Mouse (Mus musculus) heart, adult 2 months (tissue): ENCODE results near the gene Srsf9. TPM values are rescaled to one million over a fixed set of nuclear protein-coding genes. Genes with fewer than 3 reads are reported as not detected.
"Not testable (repeated sequence)": the region's sequence is repeated elsewhere in the genome, so short reads cannot be mapped to it uniquely, and the experiment has no call there.

Experiments used
- DNase-seq, 2 experiments: peaks; one replicate each; pipeline ENCODE4 v3.0.0; 2021
- H3K27ac ChIP-seq: fragments of 200-600 bp; 2 replicates; pipeline ENCODE4 v1.8.1; 2022
- H3K27me3 ChIP-seq: fragments of 200-500 bp; 2 replicates; pipeline ENCODE4 v1.6.1; 2012; ENCODE audit warnings: mild to moderate bottlenecking, low read length, inconsistent platforms, mixed read lengths; ENCODE audit not compliant: control insufficient read depth, insufficient read depth
- H3K36me3 ChIP-seq: fragments of 200-500 bp; 2 replicates; pipeline ENCODE4 v1.6.1; 2012; ENCODE audit warnings: low read length, inconsistent platforms; ENCODE audit not compliant: control insufficient read depth, insufficient read depth
- H3K4me1 ChIP-seq: fragments of 200-500 bp; 2 replicates; pipeline ENCODE4 v1.6.1; 2011; ENCODE audit warnings: low read length; ENCODE audit not compliant: control insufficient read depth, insufficient read depth
- H3K4me3 ChIP-seq: fragments of 200-600 bp; 2 replicates; pipeline ENCODE4 v1.8.1; 2022
- H3K79me2 ChIP-seq: fragments of 200-500 bp; replicated peaks from 2 replicates; pipeline ENCODE4 v1.6.1; 2012; ENCODE audit warnings: mild to moderate bottlenecking, inconsistent platforms, low read length, moderate library complexity, mixed read lengths; ENCODE audit not compliant: control insufficient read depth, insufficient read depth
- H3K9ac ChIP-seq: fragments of 200-500 bp; 2 replicates; pipeline ENCODE4 v1.6.1; 2012; ENCODE audit warnings: low read depth, mild to moderate bottlenecking, control low read depth, inconsistent platforms, low read length, mixed read lengths
- CTCF ChIP-seq: fragments of 200-600 bp; IDR thresholded peaks from 2 replicates; pipeline ENCODE4 v1.8.1; 2022; ENCODE audit warnings: antibody characterized with exemption, mild to moderate bottlenecking, moderate library complexity
- EP300 ChIP-seq: fragments of 200-500 bp; IDR thresholded peaks from 2 replicates; pipeline ENCODE4 v1.6.1; 2011; ENCODE audit warnings: low read depth, low read length, control low read depth; ENCODE audit not compliant: insufficient read depth
- POLR2A ChIP-seq: fragments of 200-500 bp; IDR thresholded peaks from 2 replicates; pipeline ENCODE4 v1.6.1; 2011; ENCODE audit warnings: mild to moderate bottlenecking, low read depth, low read length, control low read depth; ENCODE audit not compliant: insufficient read depth
- WGBS: fragments of 180-500 bp; shearing (Covaris S2); methylation state at CpG from one replicate; pipeline ENCODE4 v1.1.7; 2018; 5-methylcytosine and 5-hydroxymethylcytosine counted together
- intact Hi-C: fragments of 180-260 bp; cut with DNase I; formaldehyde crosslinking; loops from one replicate; pipeline ENCODE4 v1.15.1; 2025
- polyA plus RNA-seq: library from polyadenylated mRNA; depleted of rRNA; stranded (reverse); fragments of >200 nt; gene quantifications from 2 replicates; pipeline ENCODE4 v1.2.3, GENCODE M21; 2012; rRNA removed
- total RNA-seq, 2 experiments: library from RNA; stranded (reverse); gene quantifications; 2 replicates each; pipeline ENCODE4 v1.2.3; 2021

Srsf9 gene
- total and polyA plus RNA-seq, 3 experiments, result 11.8 to 16.1 (median 14.9) TPM

DNA sequence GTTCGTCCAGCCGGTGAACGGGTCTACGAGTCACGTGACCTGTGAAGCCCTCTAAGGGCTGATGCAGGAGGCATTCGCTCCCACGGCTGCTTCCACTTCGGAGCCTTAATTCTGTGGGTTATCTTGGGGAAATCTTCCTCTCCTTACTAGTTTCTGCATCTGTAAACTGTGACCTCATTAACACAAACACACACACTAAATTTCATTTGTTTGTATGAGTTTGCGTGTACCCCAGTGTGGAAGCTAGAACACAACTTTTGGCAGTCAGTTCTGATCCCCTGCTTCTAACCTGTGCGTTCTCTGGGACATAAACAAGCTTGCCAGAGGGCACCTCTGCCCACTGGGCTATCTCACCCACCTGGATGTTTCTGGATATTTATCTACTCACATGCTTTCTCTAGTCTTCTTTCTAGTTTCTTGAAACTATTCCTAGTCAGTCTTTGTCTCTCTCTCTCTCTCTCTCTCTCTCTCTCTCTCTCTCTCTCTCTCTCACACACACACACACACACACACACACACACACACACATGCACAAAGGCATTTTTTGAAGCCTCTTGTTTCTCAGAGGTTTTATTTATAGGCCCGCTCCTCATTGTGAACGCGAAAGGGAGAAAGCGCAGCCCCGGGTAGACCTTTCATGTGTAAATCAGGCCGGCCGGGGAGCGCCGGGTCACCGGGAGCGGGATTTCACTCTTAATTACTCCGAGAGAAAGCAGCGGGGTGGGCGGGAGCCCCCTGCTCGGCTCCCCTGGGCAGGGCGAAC, 46.6 kb downstream of the Srsf9 start:
- intact Hi-C loops, result no loop called here
- no peak overlapping the region for H3K4me3 ChIP-seq
- no peak for DNase-seq
- H3K27me3 ChIP-seq, result peaks cover 3% of the 10 kb centered on the region; the same call in 1 of the 2 replicates
- H3K9ac ChIP-seq, result no peak overlapping the region
- no peak overlapping the region for H3K27ac ChIP-seq
- WGBS, result 30% methylated on average over 26 of the region's 26 CpGs
- no peaks in the 10 kb centered on the region for H3K79me2 ChIP-seq
- H3K36me3 ChIP-seq, result no peaks in the 10 kb centered on the region
- no peaks in the 10 kb centered on the region for H3K4me1 ChIP-seq
- TF ChIP-seq EP300 (no peak), CTCF (no peak), POLR2A (no peak)

DNA sequence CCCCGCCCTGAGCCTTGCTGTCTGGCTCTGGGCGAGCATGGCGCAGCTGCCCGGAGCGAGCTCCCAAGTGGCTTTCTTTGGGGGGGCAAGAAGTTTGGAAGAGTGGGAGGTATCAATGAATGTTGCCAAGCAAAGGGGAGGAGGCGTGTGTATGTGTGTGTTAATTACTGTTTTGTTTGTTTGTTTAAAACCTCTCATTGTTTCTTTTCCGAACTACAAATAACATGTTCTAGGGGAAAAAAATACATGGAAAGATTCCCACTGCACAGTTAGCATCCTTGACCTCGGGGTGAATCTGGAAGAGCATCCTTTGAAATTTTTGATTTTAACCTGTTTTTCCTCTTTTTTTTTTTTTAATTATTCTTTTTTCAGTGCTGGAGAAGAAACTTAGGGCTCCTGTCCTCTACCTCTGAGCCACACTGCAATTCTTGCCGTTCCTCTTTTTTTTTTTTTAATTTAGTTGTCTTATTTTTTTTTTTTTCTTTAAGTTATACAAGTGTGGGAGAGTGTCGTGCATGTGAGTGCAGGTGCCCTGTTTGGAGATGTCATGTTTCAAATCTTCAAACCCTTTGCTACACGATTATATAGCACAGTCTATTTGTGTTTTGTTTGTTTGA, 47.3 kb downstream of the Srsf9 start:
- Histone ChIP-seq H3K4me3 (no peak overlapping the region), H3K27ac (no peak overlapping the region), H3K79me2 (no peaks in the 10 kb centered on the region), H3K4me1 (no peaks in the 10 kb centered on the region), H3K9ac (no peak overlapping the region), H3K27me3 (peaks cover 3% of the 10 kb centered on the region; the same call in 1 of the 2 replicates), H3K36me3 (no peaks in the 10 kb centered on the region)
- TF ChIP-seq EP300 (no peak), POLR2A (no peak), CTCF (no peak)
- DNase-seq, result no peak
- 32% methylated on average over 11 of the region's 11 CpGs for WGBS
- intact Hi-C loops, result no loop called here

DNA sequence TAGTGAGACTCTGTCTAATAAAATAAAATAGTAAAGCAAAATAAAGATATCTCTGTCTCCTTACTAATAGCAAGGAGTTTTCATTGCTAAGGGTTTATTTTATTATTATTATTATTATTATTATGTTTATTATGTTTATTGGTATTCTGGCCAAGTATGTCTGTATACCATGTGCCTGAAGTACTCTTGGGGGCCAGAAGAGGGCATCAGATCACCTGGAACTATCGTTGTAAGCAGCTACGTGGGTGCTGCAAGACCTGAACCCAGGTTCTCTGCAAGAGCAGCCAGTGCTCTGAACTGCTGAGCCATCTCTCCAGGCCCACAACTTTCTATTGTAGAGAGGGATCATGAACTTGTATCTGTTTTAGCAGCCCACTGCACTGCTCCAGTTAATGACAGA, 48.5 kb downstream of the Srsf9 start:
- TF ChIP-seq CTCF, result peak; percentile 18; the same call in 1 of the 2 replicates
- TF ChIP-seq POLR2A, result no peak
- Histone ChIP-seq H3K79me2 (no peaks in the 10 kb centered on the region), H3K27me3 (peaks cover 3% of the 10 kb centered on the region; the same call in 1 of the 2 replicates), H3K4me3 (no peak overlapping the region), H3K27ac (no peak overlapping the region), H3K36me3 (no peaks in the 10 kb centered on the region), H3K4me1 (no peaks in the 10 kb centered on the region), H3K9ac (no peak overlapping the region)
- intact Hi-C loops, result no loop called here
- DNase-seq, result no peak
- 79% methylated on average over 2 of the region's 2 CpGs for WGBS

DNA sequence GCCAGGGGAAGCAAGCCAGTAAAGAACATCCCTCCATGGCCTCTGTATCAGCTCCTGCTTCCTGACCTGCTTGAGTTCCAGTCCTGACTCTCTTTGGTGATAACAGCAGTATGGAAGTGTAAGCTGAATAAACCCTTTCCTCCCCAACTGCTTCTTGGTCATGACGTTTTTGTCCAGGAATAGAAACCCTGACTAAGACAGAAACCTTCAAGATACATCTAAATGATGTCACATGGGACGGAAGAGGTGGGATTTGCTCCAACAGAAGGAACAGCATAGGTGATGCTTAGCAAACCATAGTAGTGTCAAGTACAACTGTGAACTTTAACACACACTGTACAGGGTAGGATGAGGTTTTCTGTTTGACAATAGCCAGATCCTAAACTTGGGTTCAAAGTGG, 51.9 kb downstream of the Srsf9 start:
- H3K79me2 ChIP-seq, intact Hi-C loops, H3K9ac ChIP-seq, H3K36me3 ChIP-seq, DNase-seq, H3K4me3 ChIP-seq, H3K4me1 ChIP-seq, H3K27ac ChIP-seq, H3K27me3 ChIP-seq: not testable (repeated sequence)
- WGBS, result 52% methylated on average over 2 of the region's 2 CpGs

Other genes starting within 250 kb of the Srsf9 start
- not detected for gene Gm10401, start 228.9 kb upstream of the Srsf9 start, total RNA-seq
- not detected in 2 replicates for gene Gm10401, start 228.9 kb upstream of the Srsf9 start, polyA plus RNA-seq
- gene Acads, start 207.8 kb upstream of the Srsf9 start, total RNA-seq, result 100 to 1,000 TPM; 199 to 228 TPM
- 256 and 333 TPM in 2 replicates for gene Acads, start 207.8 kb upstream of the Srsf9 start, polyA plus RNA-seq
- 10 to 100 TPM; 15.8 to 22.0 TPM for gene Unc119b, start 192.2 kb upstream of the Srsf9 start, total RNA-seq
- gene Unc119b, start 192.2 kb upstream of the Srsf9 start, polyA plus RNA-seq, result 18.4 and 27.8 TPM in 2 replicates
- 10 to 100 TPM; 74.6 to 80.6 TPM for gene Mlec, start 169.0 kb upstream of the Srsf9 start, total RNA-seq
- 40.4 and 75.4 TPM in 2 replicates for gene Mlec, start 169.0 kb upstream of the Srsf9 start, polyA plus RNA-seq
- gene Cabp1, start 132.8 kb upstream of the Srsf9 start, total RNA-seq, result 1 to 10 TPM; 2.3 to 3.9 TPM
- 6.0 and 13.2 TPM in 2 replicates for gene Cabp1, start 132.8 kb upstream of the Srsf9 start, polyA plus RNA-seq
- 10 to 100 TPM; 32.2 to 38.1 TPM for gene Pop5, start 91.3 kb upstream of the Srsf9 start, total RNA-seq
- gene Pop5, start 91.3 kb upstream of the Srsf9 start, polyA plus RNA-seq, result 36.2 and 43.8 TPM in 2 replicates
- gene Rnf10, start 54.3 kb upstream of the Srsf9 start, total RNA-seq, result 100 to 1,000 TPM; 391 to 397 TPM
- 175 and 205 TPM in 2 replicates for gene Rnf10, start 54.3 kb upstream of the Srsf9 start, polyA plus RNA-seq
- 100 to 1,000 TPM; 140 to 146 TPM for gene Coq5, start 47.5 kb upstream of the Srsf9 start, total RNA-seq
- gene Coq5, start 47.5 kb upstream of the Srsf9 start, polyA plus RNA-seq, result 57.1 and 84.0 TPM in 2 replicates
- 10 to 100 TPM; 65.1 to 85.6 TPM for gene Dynll1, start 26.2 kb upstream of the Srsf9 start, total RNA-seq
- 65.2 and 83.8 TPM in 2 replicates for gene Dynll1, start 26.2 kb upstream of the Srsf9 start, polyA plus RNA-seq
- gene Gatc, start 14.0 kb downstream of the Srsf9 start, total RNA-seq, result 10 to 100 TPM; 18.1 to 19.8 TPM
- 18.2 and 19.9 TPM in 2 replicates for gene Gatc, start 14.0 kb downstream of the Srsf9 start, polyA plus RNA-seq
- 10 to 100 TPM; 21.8 to 24.3 TPM for gene Triap1, start 14.0 kb downstream of the Srsf9 start, total RNA-seq
- 13.9 and 20.0 TPM in 2 replicates for gene Triap1, start 14.0 kb downstream of the Srsf9 start, polyA plus RNA-seq
- 100 to 1,000 TPM; 232 to 256 TPM for gene Cox6a1, start 21.8 kb downstream of the Srsf9 start, total RNA-seq
- gene Cox6a1, start 21.8 kb downstream of the Srsf9 start, polyA plus RNA-seq, result 546 and 797 TPM in 2 replicates
- under 1 TPM; 0.55 to 0.99 TPM for gene Msi1, start 102.4 kb downstream of the Srsf9 start, total RNA-seq
- gene Msi1, start 102.4 kb downstream of the Srsf9 start, polyA plus RNA-seq, result 0.61 and 0.64 TPM in 2 replicates
- gene Pla2g1b, start 139.1 kb downstream of the Srsf9 start, total RNA-seq, result not detected
- not detected in 2 replicates for gene Pla2g1b, start 139.1 kb downstream of the Srsf9 start, polyA plus RNA-seq
- 10 to 100 TPM; 15.3 to 18.8 TPM for gene Sirt4, start 157.5 kb downstream of the Srsf9 start, total RNA-seq
- 25.1 and 31.3 TPM in 2 replicates for gene Sirt4, start 157.5 kb downstream of the Srsf9 start, polyA plus RNA-seq
- 10 to 100 TPM; 35.9 to 37.1 TPM for gene Pxn, start 179.5 kb downstream of the Srsf9 start, total RNA-seq
- gene Pxn, start 179.5 kb downstream of the Srsf9 start, polyA plus RNA-seq, result 51.9 and 56.5 TPM in 2 replicates
- 100 to 1,000 TPM; 587 to 705 TPM for gene Rplp0, start 232.3 kb downstream of the Srsf9 start, total RNA-seq
- 1,240 and 1,274 TPM in 2 replicates for gene Rplp0, start 232.3 kb downstream of the Srsf9 start, polyA plus RNA-seq
- gene Gcn1l1, start 238.1 kb downstream of the Srsf9 start, total RNA-seq, result 10 to 100 TPM; 34.2 to 40.1 TPM
- gene Gcn1l1, start 238.1 kb downstream of the Srsf9 start, polyA plus RNA-seq, result 21.5 and 34.6 TPM in 2 replicates